Mouse (Mus musculus) layer of hippocampus, adult 9-10 months (tissue): ENCODE results near the gene Plekha6.

Experiments
- DNase-seq: peaks from one replicate; pipeline ENCODE4 v3.0.0; 2022; ENCODE audit warnings: low spot score

Plekha6 gene

DNA sequence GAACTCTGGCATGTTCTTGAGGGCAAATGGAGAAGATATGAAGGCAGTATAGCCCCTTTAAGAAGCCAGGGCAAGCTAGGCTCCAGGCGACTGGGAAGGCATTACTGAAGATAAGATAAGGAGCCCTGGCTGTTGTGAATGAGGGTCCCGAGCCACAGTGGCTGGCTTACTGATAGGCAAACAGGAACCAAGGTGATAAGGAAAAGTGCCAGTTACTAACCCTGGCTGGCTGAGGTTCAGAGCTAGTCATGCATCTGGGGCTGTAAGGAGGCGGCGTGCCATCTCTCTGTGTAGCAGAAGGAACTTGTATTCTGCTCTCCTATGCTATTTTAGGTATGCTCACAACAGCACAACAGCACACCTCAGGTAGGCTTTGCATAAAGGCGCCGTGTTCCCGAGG is 80.7 kb downstream of the Plekha6 start:
- DNase-seq = no peak

GRCm38 (mm10) chr1:133245690-133246619 is 81.9 kb downstream of the Plekha6 start:
- no peak for DNase-seq

DNA sequence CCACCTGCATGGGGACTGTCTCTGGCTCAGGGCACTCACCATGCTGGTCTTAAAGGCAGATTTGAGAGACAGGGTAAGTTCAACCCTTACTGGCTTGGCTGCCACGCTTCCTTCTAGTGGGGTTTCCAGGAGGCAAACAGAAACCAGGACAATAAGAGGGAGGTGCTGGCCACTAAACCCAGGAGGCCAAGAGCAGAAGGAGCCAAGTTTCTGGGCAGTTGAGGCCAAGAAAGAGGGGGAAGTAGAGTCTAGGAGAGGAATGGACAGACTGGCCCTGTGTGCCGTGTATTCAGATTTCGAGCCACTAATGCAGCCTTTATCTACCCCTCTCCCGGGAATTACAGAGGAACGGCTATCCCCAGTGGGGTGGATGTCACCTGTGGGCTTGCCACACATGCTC is 83.2 kb downstream of the Plekha6 start:
- no peak for DNase-seq

GRCm38 (mm10) chr1:133250761-133251160 is 86.8 kb downstream of the Plekha6 start:
- DNase-seq = no peak

DNA sequence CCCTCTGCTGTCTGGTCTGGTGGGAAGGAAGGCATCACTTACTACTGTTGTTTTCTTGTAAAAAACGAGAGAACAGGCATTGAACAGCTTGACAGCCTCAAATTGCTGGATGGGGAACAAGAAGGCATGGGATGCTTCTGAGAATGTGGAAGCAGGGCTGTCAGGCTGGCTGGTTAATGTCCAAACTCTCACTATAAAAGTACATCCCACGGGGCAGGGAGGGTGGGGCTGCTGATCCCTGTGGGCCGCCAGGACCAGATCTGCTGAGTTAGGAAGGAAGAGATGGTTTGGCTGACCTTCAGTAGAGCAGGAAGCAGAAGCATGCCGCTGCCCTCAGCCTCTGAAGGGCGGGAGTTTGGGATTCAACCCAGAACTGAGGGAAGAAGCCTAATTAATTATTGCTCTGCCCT is 87.6 kb downstream of the Plekha6 start:
- no peak for DNase-seq

DNA sequence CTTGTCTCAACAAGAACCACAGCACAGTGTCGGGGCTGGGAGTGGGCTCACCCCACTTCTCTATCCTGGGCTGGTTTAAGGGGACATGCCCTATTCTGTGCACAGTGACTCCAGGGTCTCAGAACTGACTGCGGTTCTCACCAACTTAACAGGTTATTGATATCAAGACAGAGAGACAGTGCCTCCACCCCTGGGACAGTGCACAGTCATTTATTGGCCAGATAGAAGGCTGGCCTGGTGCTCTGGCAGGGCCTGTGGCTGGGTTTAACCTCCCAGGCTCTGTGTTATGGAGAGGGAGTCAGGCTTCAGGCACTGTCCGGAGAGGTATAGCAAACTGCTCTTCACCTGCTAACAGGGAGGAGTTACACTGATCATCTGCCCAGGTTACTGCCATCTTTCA is 88.2 kb downstream of the Plekha6 start:
- no peak for DNase-seq

DNA sequence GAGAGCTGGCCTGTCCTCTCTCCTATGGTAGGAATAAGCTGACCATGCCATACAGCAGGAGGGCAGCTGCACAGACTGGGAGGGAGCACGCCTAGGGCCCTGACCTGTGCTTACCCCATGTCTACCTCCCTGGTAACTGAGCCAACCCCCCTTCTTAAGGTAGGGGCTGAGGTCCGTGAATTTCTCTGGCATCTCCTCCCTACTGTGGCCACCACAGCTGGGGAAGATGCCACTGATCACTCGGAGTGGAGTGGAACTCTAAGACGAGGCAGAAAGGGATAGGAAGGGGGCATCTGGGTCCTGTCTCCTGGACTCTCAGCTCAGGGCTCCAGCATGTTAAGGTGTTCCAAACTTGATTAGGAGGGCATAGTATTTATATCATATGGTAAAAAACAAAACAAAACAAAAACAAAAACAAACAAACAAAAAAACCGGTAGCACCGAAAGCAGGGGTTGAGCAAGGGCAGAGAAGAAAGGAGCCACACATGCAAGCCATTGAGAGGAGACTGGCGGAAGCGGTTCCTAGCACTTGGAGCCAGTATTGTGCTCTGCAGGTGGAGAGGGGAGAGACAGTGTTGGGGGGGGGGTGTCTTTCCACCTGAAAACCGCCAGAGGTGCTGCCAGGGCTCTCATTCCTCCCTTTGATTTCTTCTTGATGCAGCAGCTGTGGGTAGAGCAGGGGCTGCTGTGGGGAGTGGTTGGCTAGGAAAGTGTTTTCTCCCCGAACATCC is 89.0 kb downstream of the Plekha6 start:
- DNase-seq = no peak

DNA sequence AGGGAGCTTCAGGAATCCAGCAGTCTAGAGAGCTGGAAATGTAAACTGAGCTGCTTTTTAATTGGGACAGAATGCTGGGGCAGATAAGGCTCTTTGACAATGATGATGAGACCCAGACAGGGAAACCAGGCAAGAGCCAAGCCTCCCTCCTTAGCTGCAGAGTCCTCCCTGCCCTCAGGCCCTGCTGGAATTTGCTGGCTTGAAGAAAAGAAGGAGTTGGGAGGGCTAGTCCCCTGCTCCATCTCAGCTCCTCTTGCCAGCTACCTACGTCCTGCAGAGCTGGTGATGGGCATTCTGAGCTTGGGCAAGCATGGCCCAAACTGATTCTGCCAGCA is 89.5 kb downstream of the Plekha6 start:
- no peak for DNase-seq

- DNase-seq = no peak
Measured at GRCm38 (mm10) chr1:133254226-133254625, 90.2 kb downstream of the Plekha6 start.

DNA sequence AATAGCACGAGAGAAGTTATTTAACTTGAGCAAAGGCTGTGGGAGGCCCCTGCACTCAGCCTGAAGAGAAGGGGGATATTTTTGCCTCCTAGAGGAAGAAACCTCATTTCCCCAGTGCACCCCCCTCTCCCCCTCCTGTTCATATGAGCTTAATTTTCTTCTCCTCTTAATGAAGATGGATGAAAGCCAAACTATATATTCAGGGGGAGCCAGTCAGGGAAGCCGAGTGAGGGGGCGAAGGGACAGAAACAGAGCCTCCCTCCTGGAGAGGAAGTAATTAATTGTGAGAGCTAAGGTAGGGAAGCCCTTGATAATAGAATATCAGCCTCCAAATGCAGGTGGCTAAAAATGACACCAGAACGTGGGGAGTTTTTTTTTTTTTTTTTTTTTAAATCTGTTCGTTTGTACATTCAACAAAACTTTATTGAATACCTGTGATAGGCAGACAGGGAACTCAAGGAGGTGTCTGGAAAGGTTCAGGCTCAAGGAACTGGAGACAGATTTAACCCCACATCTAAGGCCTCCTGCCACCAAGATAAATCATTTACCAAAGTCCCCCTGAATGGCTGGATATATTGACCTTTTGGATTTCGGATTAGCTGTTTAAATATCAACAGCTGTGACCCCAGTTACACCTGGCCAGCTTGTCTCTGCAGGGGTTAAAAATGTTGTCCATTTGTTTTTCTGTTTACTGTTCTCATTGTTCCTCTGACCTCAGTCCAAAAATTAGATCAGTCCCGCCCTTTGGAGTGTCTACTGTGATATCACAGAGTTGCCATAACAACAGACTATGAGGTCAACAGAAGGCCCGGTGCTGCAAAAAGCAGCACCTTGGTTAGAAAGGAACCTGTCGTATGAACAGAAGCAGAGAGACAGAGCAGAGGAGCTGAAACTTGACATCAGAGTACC is 91.1 kb downstream of the Plekha6 start:
- no peak for DNase-seq

- no peak for DNase-seq
Measured at GRCm38 (mm10) chr1:133255776-133256175, 91.8 kb downstream of the Plekha6 start.

DNA sequence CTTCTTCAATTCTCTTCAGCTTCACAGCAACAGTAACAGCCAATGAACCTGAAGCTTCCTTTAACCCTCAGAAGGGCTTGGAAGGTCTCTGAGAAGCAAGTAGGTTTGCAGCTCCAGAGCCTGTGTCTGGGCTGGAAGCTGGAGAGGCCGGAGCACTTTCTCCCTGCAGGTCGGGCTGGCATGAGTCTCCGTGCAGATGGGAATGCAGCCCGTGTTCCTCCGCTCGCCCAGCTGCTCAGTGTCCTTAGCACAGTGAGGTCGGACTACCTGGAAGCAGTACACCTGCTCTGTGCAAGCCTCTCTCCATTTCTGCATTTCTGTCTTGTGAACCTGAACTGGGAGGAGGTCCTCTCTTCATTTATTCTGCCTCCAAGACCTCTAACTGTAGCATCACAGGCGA is 92.3 kb downstream of the Plekha6 start:
- no peak for DNase-seq

DNA sequence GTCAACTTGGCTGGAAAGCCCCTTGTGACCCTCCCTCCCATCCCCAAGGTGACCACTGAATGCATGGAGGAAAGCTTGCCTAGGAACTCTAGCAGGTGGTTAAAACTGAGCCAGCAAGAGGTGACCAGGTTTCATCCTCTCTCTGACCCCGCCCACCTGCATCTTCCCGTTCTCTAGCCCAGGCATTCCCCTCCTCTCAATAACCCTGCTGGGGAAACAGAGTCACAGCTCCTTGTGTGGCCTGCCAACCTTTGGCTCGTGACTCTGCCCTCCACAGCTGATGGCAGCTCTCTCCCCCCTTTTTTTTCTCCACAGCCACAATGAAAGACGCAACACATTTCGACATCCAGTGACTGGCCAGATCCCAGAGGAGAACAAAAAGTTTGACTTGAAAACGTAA is 94.7 kb downstream of the Plekha6 start:
- DNase-seq = no peak

DNA sequence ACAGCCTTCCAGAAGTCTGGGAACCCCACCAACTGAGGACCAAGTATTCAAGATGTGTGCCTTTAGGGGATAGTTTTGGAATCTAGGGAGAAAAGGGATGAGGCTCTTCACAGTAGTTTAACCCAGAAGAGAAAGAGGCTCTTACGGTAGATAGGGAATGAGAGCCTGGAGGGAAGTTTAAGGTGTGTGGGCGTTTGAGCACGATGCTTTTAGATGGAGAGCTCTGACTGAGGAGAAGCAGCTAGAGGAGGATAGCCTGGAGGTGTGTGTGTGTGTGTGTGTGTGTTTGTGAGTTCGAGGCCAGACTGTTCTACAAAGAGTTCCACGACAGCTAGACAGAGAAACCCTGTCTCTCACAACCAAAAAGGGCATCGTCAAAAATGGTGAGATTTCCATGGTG is 98.6 kb downstream of the Plekha6 start:
- no peak for DNase-seq

GRCm38 (mm10) chr1:133263134-133263533 is 99.1 kb downstream of the Plekha6 start:
- DNase-seq = no peak

GRCm38 (mm10) chr1:133264367-133264766 is 100.4 kb downstream of the Plekha6 start:
- DNase-seq = no peak

DNA sequence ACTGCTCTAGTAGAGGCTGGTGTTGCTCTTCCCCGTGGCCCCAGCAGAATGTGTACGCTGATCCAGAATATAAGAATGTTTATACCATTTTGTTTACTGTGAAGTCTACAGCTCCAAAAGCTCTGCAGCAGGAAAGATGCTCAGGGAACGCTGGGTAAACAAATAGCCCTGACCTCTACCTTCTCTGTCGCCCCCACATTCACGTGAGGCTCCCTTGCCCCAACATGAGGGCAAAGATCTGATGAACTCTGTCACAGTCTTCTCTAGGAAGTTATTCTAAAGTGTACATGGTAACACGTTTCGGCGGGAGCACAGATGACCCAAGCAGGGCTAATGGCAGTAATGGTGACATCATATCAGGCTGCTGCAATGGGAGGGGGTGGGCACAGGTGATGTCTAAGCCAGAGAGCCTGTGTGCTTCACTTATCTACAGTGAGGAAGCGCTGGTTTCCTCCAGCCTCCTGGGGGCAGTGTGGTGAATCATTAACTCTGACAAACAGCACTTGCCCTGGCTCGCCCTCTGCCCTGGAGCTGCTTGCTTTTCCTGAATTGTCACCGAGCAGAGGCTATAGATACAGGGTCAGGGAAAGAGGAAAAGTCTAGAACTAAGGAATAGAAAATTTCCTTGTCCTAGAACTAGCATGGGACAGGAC is 101.2 kb downstream of the Plekha6 start:
- DNase-seq = no peak

DNA sequence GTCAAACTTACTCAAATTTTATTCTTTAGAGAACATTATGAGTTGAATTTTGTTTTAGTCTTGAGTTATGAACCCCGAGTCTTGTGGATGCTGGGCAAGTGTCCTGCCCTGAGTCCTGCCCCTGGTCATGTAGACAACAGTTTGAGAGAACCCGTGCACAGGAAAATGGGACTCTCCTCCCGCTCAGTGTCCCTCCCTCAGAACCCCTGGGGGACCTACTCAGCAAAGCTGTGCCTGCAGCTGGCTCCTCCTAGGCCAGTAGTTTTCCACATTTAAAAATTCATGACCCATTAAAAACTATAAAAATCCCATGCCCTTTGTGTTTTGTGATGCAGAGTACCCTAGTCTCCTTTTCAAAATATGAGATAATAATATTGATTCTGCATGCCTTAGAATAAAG is 103.1 kb downstream of the Plekha6 start:
- DNase-seq = no peak

DNA sequence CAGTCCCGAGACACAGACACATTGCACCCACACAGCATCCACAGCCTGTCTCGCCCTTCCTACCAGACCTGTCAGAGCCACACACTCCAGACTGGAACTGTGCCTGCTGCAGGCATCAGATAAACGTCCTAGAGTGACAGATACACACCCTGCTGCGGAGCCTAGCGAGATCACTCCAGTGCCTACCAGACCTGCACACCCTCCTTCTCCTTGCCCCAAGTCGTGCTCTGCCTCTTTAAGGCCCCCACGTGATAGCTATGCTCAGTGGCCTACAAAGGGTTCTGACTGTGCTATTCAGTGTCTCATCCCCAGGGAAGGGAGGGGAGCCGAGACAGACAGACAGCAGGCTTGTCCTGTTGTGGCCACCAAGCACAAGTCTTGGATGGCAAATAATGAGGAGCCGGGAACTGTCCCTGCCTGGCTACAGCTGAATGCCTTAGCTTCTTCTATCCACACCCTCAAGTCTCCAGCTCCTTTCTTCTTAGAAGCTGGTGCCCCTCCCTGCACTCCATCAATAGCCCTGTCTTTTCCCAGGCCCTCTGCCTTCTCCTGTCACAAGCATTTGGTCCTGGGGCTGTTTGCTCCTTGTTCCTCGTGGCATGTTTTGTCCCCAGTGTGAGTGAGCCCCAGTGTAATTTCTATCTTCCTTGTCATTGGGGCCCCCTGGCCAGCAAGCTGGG is 103.9 kb downstream of the Plekha6 start:
- DNase-seq = no peak

- no peak for DNase-seq
Measured at GRCm38 (mm10) chr1:133268503-133268902, 104.5 kb downstream of the Plekha6 start.

- no peak for DNase-seq
Measured at GRCm38 (mm10) chr1:133270336-133270735, 106.3 kb downstream of the Plekha6 start.
